Mouse (Mus musculus): ENCODE measurements at regions not wholly inside any gene's neighbourhood (a gene's known extent, or its start where the extent isn't known, plus 50 kb on each side); places are given as distances from the start of the nearest gene placed in this dataset.

GRCm38 (mm10) chr11:19747097-19747972 lies 176.8 kb upstream of the Spred2 start:
- no peak for DNase-seq (ENCODE audit: low spot score in 2 of 2)

- DNase-seq (ENCODE audit: low spot score in 2 of 2), result no peak
Measured at GRCm38 (mm10) chr11:19747973-19748559, 176.1 kb upstream of the Spred2 start.

GRCm38 (mm10) chr11:19758892-19759291 lies 165.3 kb upstream of the Spred2 start:
- DNase-seq (ENCODE audit: low spot score in 2 of 2), result no peak

- peak; percentile 37 to 46 for DNase-seq (ENCODE audit: low spot score in 2 of 2)
Measured at GRCm38 (mm10) chr11:19760861-19761693, 163.1 kb upstream of the Spred2 start.

GRCm38 (mm10) chr11:19761694-19761976 lies 162.5 kb upstream of the Spred2 start:
- no peak for DNase-seq (ENCODE audit: low spot score in 2 of 2)

- no peak for DNase-seq (ENCODE audit: low spot score in 2 of 2)
Measured at GRCm38 (mm10) chr11:19767316-19767715, 156.9 kb upstream of the Spred2 start.

GRCm38 (mm10) chr11:19767871-19768270 lies 156.3 kb upstream of the Spred2 start:
- DNase-seq (ENCODE audit: low spot score in 2 of 2), result no peak

- no peak for DNase-seq (ENCODE audit: low spot score in 2 of 2)
Measured at GRCm38 (mm10) chr11:19768962-19769361, 155.2 kb upstream of the Spred2 start.

GRCm38 (mm10) chr11:19774010-19774409 lies 150.2 kb upstream of the Spred2 start:
- no peak for DNase-seq (ENCODE audit: low spot score in 2 of 2)

GRCm38 (mm10) chr11:19775741-19776140 lies 148.4 kb upstream of the Spred2 start:
- no peak for DNase-seq (ENCODE audit: low spot score in 2 of 2)

GRCm38 (mm10) chr11:19776473-19777200 lies 147.5 kb upstream of the Spred2 start:
- DNase-seq (ENCODE audit: low spot score in 2 of 2), result no peak

- no peak for DNase-seq (ENCODE audit: low spot score in 2 of 2)
Measured at GRCm38 (mm10) chr11:19778191-19778590, 146.0 kb upstream of the Spred2 start.

GRCm38 (mm10) chr11:19785110-19785509 lies 139.1 kb upstream of the Spred2 start:
- no peak for DNase-seq (ENCODE audit: low spot score in 2 of 2)

GRCm38 (mm10) chr11:19796950-19797670 lies 127.1 kb upstream of the Spred2 start:
- DNase-seq (ENCODE audit: low spot score in 2 of 2), result no peak

GRCm38 (mm10) chr11:19809359-19809758 lies 114.8 kb upstream of the Spred2 start:
- no peak for DNase-seq (ENCODE audit: low spot score in 2 of 2)

- DNase-seq (ENCODE audit: low spot score in 2 of 2), result no peak
Measured at GRCm38 (mm10) chr11:19811271-19811991, 112.7 kb upstream of the Spred2 start.

- DNase-seq (ENCODE audit: low spot score in 2 of 2), result no peak
Measured at GRCm38 (mm10) chr11:19811992-19812690, 112.0 kb upstream of the Spred2 start.

- no peak for DNase-seq (ENCODE audit: low spot score in 2 of 2)
Measured at GRCm38 (mm10) chr11:19813549-19813948, 110.6 kb upstream of the Spred2 start.

GRCm38 (mm10) chr11:19822991-19823390 lies 101.2 kb upstream of the Spred2 start:
- DNase-seq (ENCODE audit: low spot score in 2 of 2), result no peak

- peak in 1 of 2 experiments; percentile 67 for DNase-seq (ENCODE audit: low spot score in 2 of 2)
Measured at GRCm38 (mm10) chr11:19823461-19823895, 100.7 kb upstream of the Spred2 start.
